Mouse (Mus musculus) embryonic fibroblast, embryonic 13.5 days (primary cell): ENCODE data around the gene Tmem229b.

Experiments used
- CTCF ChIP-seq: IDR thresholded peaks from 2 replicates; pipeline ENCODE4 v1.5.1; 2011; ENCODE audit warnings: mild to moderate bottlenecking, control low read depth, low read length, moderate library complexity, borderline replicate concordance; ENCODE audit not compliant: insufficient read depth
- POLR2A ChIP-seq: IDR thresholded peaks from 2 replicates; pipeline ENCODE4 v1.6.1; 2011; ENCODE audit warnings: low read depth, mild to moderate bottlenecking, control low read depth, low read length, moderate library complexity

GRCm38 (mm10) chr12:78987581-78988081 is 19.8 kb downstream of the Tmem229b start:
- TF ChIP-seq CTCF (no peak), POLR2A (no peak)
